Mouse (Mus musculus) stomach, embryonic 16.5 days (tissue): Measurements from ENCODE around the gene Lgals9. TPM values are rescaled to one million over a fixed set of nuclear protein-coding genes. Genes with fewer than 3 reads are reported as not detected.
"Not testable (repeated sequence)": the region's sequence is repeated elsewhere in the genome, so short reads cannot be mapped to it uniquely, and the experiment has no call there.

ENCODE experiments used
- ATAC-seq: fragments of 200-750 bp; cut with Nextera tagmentation; 2 replicates; pipeline ENCODE4 v1.8.0; 2017; ENCODE audit warnings: moderate number of reproducible peaks, moderate TSS enrichment; ENCODE audit not compliant: insufficient read depth, low FRiP score
- H3K27ac ChIP-seq: fragments of 300-500 bp; sonication (generic); 2 replicates; pipeline ENCODE4 v1.5.1; 2014; ENCODE audit warnings: low read length
- H3K27me3 ChIP-seq: fragments of 300-500 bp; sonication (generic); 2 replicates; pipeline ENCODE4 v1.6.1; 2014; ENCODE audit warnings: low read length, control low read depth, mixed read lengths; ENCODE audit not compliant: control insufficient read depth, insufficient read depth
- H3K36me3 ChIP-seq: fragments of 300-500 bp; sonication (generic); 2 replicates; pipeline ENCODE4 v1.6.1; 2014; ENCODE audit warnings: low read length; ENCODE audit not compliant: control insufficient read depth, insufficient read depth
- H3K4me1 ChIP-seq: fragments of 300-500 bp; sonication (generic); 2 replicates; pipeline ENCODE4 v1.6.1; 2014; ENCODE audit warnings: low read length, control low read depth, mixed read lengths; ENCODE audit not compliant: control insufficient read depth, insufficient read depth
- H3K4me2 ChIP-seq: fragments of 300-500 bp; sonication (generic); 2 replicates; pipeline ENCODE4 v1.6.1; 2014; ENCODE audit warnings: low read depth, low read length, mixed read lengths
- H3K4me3 ChIP-seq: fragments of 300-500 bp; sonication (generic); replicated peaks from 2 replicates; pipeline ENCODE4 v1.5.1; 2014; ENCODE audit warnings: mild to moderate bottlenecking, low read length
- H3K9ac ChIP-seq: fragments of 300-500 bp; sonication (generic); 2 replicates; pipeline ENCODE4 v1.6.1; 2014; ENCODE audit warnings: low read length
- H3K9me3 ChIP-seq: fragments of 300-500 bp; sonication (generic); replicated peaks from 2 replicates; pipeline ENCODE4 v1.6.1; 2016; ENCODE audit warnings: low read length, control low read depth; ENCODE audit not compliant: control insufficient read depth
- WGBS: fragments of 180-500 bp; shearing (Covaris S2); extraction: QIAGEN DNeasy Blood & Tissue Kit; methylation state at CpG from one replicate; pipeline ENCODE4 v1.1.7; 2014; 5-methylcytosine and 5-hydroxymethylcytosine counted together
- polyA plus RNA-seq: library from polyadenylated mRNA; unstranded; fragments of >200 nt; fragmentation: Nextera tagmentation; extraction: Ambion mirVana; gene quantifications from 2 replicates; pipeline ENCODE4 v1.2.1, GENCODE M21; 2015

Gene Lgals9
- polyA plus RNA-seq, 1 experiment from 2014 or later: 84.2 TPM

GRCm38 (mm10) chr11:79002551-79002951 is 17.8 kb upstream of the Lgals9 start:
- Histone ChIP-seq H3K27ac (peak overlapping the region; percentile 85), H3K36me3 (no peaks in the 10 kb centered on the region), H3K27me3 (no peaks in the 10 kb centered on the region), H3K4me2 (0 out of 2 replicates have a peak overlapping the region, but pooled peaks have one; percentile 4), H3K4me1 (peaks cover 13% of the 10 kb centered on the region), H3K9ac (no peak overlapping the region), H3K4me3 (no peak overlapping the region), H3K9me3 (no peaks in the 10 kb centered on the region)
- WGBS: 41% methylated on average over 5 of the region's 5 CpGs
- ATAC-seq: peak; percentile 48

GRCm38 (mm10) chr11:79001871-79002270 is 17.1 kb upstream of the Lgals9 start:
- Histone ChIP-seq H3K4me1 (peaks cover 13% of the 10 kb centered on the region), H3K9ac (no peak overlapping the region), H3K27ac (peak overlapping the region; percentile 85; the same call in 1 of the 2 replicates), H3K4me3 (no peak overlapping the region), H3K36me3 (no peaks in the 10 kb centered on the region), H3K27me3 (no peaks in the 10 kb centered on the region), H3K9me3 (no peaks in the 10 kb centered on the region), H3K4me2 (no peak overlapping the region)
- WGBS: 76% methylated on average over 4 of the region's 4 CpGs
- no peak for ATAC-seq

DNA sequence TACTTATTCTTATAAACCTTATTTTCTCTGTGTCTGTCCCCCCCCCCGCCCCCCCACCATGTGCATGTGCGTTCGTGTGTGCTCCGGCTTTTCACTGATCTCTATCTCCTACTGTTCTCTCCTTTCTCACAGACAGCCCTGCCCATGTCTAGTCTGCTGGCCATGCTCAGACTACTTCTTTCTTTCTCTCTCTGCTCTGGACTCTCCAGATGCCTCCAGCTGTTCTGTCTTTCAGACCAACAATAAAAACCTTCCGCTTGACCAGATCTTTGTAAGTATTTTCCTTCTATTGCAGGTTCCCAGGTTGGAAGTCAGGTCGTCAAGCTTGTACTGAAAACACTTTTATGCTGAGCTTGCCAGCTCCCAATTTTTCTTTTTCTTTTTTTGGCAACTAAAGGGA is 14.4 kb upstream of the Lgals9 start:
- Histone ChIP-seq H3K36me3 (no peaks in the 10 kb centered on the region), H3K4me2 (no peak overlapping the region), H3K27ac (peak overlapping the region; percentile 57), H3K4me3 (no peak overlapping the region), H3K9ac (no peak overlapping the region), H3K4me1 (peaks cover 13% of the 10 kb centered on the region), H3K27me3 (no peaks in the 10 kb centered on the region), H3K9me3 (0 out of 2 replicates have a peak, but pooled peaks cover 4% of the 10 kb centered on the region)
- ATAC-seq: no peak; the same call in 1 of the 2 replicates
- 39% methylated on average over 6 of the region's 6 CpGs for WGBS

DNA sequence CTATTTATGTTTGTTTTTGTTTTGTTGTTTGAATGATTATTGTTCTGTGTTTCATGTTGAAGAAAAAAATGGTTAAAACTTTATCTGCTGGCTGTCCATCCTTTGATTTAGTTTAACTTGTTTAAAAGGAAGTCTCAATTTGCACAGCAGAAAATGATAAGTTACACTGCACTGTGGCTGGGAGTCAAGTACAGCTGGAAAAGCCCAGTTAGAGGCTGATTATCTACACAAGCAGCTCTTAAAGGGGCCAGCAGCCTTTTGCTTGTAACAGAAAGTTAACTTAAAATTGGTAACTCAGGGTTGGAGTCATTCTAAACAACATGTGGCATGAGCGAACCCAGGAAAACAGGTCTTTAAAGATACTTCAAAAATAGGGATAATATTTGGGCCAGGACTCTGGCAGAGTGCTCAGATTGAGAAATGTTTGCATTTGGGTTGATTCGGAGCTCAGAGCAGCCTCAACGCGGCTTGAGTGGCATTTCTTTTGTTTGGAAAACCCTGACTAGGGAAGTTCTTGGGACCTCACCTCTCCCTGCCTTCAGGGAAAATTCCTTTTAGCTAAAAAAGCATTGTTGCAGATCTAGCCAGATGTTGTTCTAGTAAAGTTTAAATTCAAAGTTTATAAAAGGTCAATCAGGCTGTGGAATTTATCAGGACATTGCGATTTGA is 6.3 kb upstream of the Lgals9 start:
- H3K27ac ChIP-seq, ATAC-seq, H3K36me3 ChIP-seq, H3K9me3 ChIP-seq, H3K4me2 ChIP-seq, H3K9ac ChIP-seq, H3K4me3 ChIP-seq, H3K27me3 ChIP-seq, H3K4me1 ChIP-seq: not testable (repeated sequence)
- 72% methylated on average over 5 of the region's 5 CpGs for WGBS

DNA sequence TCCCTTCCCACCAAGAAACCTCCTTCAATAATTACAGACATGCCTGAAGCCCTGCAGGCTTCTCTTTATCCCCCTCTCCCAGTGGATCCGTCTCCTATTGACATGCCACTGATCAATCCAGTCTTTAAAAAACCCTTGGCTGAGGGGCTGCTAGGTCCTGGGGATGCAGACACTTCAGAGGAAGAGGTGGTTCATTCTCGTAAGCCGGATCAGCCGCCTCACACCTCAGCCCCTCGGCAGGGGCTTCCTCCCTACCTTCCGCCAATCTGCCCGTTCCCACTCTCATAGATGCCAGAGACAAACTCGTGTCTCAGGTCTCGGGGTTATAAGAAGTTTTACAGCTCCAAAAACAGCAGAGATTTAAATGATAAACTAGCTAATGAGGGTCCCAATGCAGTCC is 5.3 kb upstream of the Lgals9 start:
- 92% methylated on average over 9 of the region's 9 CpGs for WGBS
- no peak overlapping the region for H3K27ac ChIP-seq
- no peaks in the 10 kb centered on the region for H3K9me3 ChIP-seq
- H3K4me1 ChIP-seq: no peaks in the 10 kb centered on the region
- no peaks in the 10 kb centered on the region for H3K27me3 ChIP-seq
- no peak overlapping the region for H3K4me2 ChIP-seq
- H3K9ac ChIP-seq: no peak overlapping the region
- ATAC-seq: no peak
- H3K4me3 ChIP-seq: no peak overlapping the region
- H3K36me3 ChIP-seq: no peaks in the 10 kb centered on the region

- not testable (repeated sequence) for H3K9ac ChIP-seq, ATAC-seq, H3K9me3 ChIP-seq, H3K4me3 ChIP-seq, H3K4me1 ChIP-seq, H3K27me3 ChIP-seq, H3K36me3 ChIP-seq, H3K27ac ChIP-seq, H3K4me2 ChIP-seq
- WGBS: 94% methylated on average over 11 of the region's 11 CpGs
Measured at GRCm38 (mm10) chr11:78989206-78989605, 4.5 kb upstream of the Lgals9 start.

GRCm38 (mm10) chr11:78986311-78987002 is 1.7 kb upstream of the Lgals9 start:
- peaks cover 9% of the 10 kb centered on the region; the same call in 1 of the 2 replicates for H3K4me1 ChIP-seq
- 0 out of 2 replicates have a peak overlapping the region, but pooled peaks have one; percentile 4 for H3K27ac ChIP-seq
- no peaks in the 10 kb centered on the region for H3K27me3 ChIP-seq
- no peak overlapping the region for H3K4me2 ChIP-seq
- no peaks in the 10 kb centered on the region for H3K9me3 ChIP-seq
- no peak overlapping the region for H3K9ac ChIP-seq
- no peak for ATAC-seq
- no peak overlapping the region for H3K4me3 ChIP-seq
- 80% methylated on average over 10 of the region's 10 CpGs for WGBS
- no peaks in the 10 kb centered on the region for H3K36me3 ChIP-seq

DNA sequence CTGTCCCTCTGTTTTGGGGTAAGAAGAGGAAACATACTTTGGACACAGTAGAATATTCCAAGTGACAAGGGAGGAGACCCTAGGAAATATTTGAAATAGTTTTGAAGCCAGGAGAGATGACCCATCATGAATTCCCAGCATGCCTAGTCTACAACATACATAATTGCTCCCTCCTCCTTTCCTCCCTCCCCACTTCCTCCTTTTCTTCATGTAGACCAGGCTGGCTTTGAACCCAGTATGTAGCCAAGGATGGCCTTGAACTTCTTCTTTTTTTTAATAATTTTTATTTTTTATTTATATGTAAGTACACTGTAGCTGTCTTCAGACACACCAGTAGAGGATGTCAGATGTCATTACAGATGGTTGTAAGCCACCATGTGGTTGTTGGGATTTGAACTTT is 759 bp upstream of the Lgals9 start:
- no peak overlapping the region for H3K27ac ChIP-seq

GRCm38 (mm10) chr11:78983539-78983938 is 1.2 kb downstream of the Lgals9 start:
- peaks cover 9% of the 10 kb centered on the region; the same call in 1 of the 2 replicates for H3K4me1 ChIP-seq
- 83% methylated on average over 7 of the region's 7 CpGs for WGBS
- H3K36me3 ChIP-seq: no peaks in the 10 kb centered on the region
- H3K4me3 ChIP-seq: peak overlapping the region; percentile 40
- H3K27me3 ChIP-seq: no peaks in the 10 kb centered on the region
- peak overlapping the region; percentile 45 for H3K4me2 ChIP-seq
- H3K9me3 ChIP-seq: no peaks in the 10 kb centered on the region
- no peak overlapping the region; the same call in 1 of the 2 replicates for H3K27ac ChIP-seq
- ATAC-seq: no peak
- H3K9ac ChIP-seq: peak overlapping the region; percentile 59; the same call in 1 of the 2 replicates

More for the DNA sequence above, 759 bp upstream of the Lgals9 start:
- no peaks in the 10 kb centered on the region for H3K36me3 ChIP-seq
- no peaks in the 10 kb centered on the region for H3K27me3 ChIP-seq
- no peaks in the 10 kb centered on the region for H3K9me3 ChIP-seq
- H3K4me1 ChIP-seq: peaks cover 9% of the 10 kb centered on the region; the same call in 1 of the 2 replicates
- ATAC-seq: no peak
- H3K4me3 ChIP-seq: no peak overlapping the region
- no peak overlapping the region for H3K9ac ChIP-seq
- no peak overlapping the region for H3K4me2 ChIP-seq
